Mouse (Mus musculus): ENCODE measurements around the gene Hat1.

DNA sequence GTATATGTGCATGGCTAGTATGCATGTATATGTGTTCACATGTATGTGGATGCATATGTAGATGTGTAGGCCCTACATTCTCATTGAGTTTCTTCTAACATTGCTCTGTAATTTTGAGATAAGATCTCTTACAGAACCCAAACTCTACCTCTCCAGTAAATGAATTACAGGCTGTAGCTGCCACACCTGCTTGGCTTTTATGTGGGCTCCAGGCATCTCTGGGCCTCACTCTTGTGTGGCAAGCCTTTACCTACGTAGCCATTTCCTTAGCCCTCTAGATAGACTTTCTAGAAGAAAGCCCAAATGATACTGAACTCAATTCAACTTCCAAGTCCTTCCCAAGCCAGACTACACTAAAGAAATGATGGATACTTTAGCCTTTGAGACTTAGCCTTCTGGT, 28.6 kb upstream of the Hat1 start:
- TF ChIP-seq CTCF (IDR thresholded peaks at IDR 0.05; ENCODE audit: low read depth) = no peak
- TF ChIP-seq EP300 (optimal IDR thresholded peaks at IDR 0.05) = no peak
